Mouse (Mus musculus): ENCODE measurements around the gene Nrip2. TPM values are rescaled to one million over a fixed set of nuclear protein-coding genes. Genes with fewer than 3 reads are reported as not detected.
A peak's percentile ranks its signal among the peaks of the same experiment; 100 is the strongest.
"Not testable (repeated sequence)": the region's sequence is repeated elsewhere in the genome, so short reads cannot be mapped to it uniquely, and the experiment has no call there.

Gene Nrip2
- total RNA-seq (2014; fragmentation: Nextera tagmentation) (not detected in 2 replicates), total RNA-seq (2017) (not detected in 2 replicates)

DNA sequence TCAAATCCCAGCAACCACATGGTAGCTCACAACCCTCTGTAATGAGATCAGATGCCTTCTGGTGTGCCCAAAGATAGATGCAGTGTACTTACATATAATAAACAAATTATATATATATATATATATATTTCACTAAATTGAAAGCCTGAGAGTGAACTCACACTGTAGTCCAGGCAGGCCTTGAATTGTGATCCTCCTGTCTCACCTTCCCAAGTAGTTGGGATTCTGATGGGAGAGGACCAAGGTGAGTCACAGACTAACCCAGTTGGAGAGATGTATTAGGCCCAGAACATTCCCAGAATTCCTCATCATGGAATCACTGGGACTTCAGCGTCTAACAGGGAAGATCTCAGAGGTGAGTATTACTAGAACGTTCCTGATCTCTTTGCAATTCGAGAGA, at the start of gene Nrip2:
TSS of gene Nrip2 (plus strand) at position 301 of the 400 bp plus-strand sequence.
- no peak for ATAC-seq (replicated peaks; ENCODE audit: low FRiP score, low TSS enrichment, poor library complexity, severe bottlenecking)

- no peak for ATAC-seq (replicated peaks; ENCODE audit: low FRiP score, low TSS enrichment, poor library complexity, severe bottlenecking)
These were observed 49.4 kb upstream of the Nrip2 start for GRCm38 (mm10) chr6:128349711-128350110.

DNA sequence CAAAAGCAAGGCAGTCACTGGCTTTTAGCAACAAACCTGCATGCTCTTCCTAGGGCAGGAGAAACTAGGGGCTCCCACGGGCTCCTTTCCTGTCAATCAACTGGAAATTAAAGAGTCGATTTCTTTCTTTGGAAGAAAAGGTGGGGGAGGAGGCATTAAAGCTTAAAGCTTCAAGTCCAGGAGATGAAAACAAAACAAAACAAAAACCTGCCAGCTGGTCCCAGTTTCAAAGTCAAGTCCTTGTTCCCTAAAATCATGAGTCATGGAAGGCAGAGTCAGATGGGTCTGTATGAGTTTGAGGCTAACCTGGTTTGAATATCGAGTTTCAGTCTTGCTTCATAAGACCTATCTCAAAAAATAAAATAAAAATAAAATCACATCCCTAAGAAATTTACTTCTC, 45.0 kb upstream of the Nrip2 start:
- no peak for ATAC-seq (replicated peaks; ENCODE audit: low FRiP score, low TSS enrichment, poor library complexity, severe bottlenecking)

- ATAC-seq (replicated peaks; ENCODE audit: low FRiP score, low TSS enrichment, poor library complexity, severe bottlenecking), result peak; percentile 1; the same call in 1 of the 2 replicates
These were observed 43.9 kb upstream of the Nrip2 start for GRCm38 (mm10) chr6:128355201-128355681.

GRCm38 (mm10) chr6:128355726-128356416, 43.2 kb upstream of the Nrip2 start, which contains the start of gene Tulp3:
Tulp3 (minus strand) TSS chr6:128355851.
- ATAC-seq (replicated peaks; ENCODE audit: low FRiP score, low TSS enrichment, poor library complexity, severe bottlenecking), result peak; percentile 99

GRCm38 (mm10) chr6:128358999-128359398, 40.1 kb upstream of the Nrip2 start:
- no peak for ATAC-seq (replicated peaks; ENCODE audit: low FRiP score, low TSS enrichment, poor library complexity, severe bottlenecking)

GRCm38 (mm10) chr6:128361901-128362300, 37.2 kb upstream of the Nrip2 start:
- peak; percentile 11; the same call in 1 of the 2 replicates for ATAC-seq (replicated peaks; ENCODE audit: low FRiP score, low TSS enrichment, poor library complexity, severe bottlenecking)

- peak; percentile 72 for ATAC-seq (replicated peaks; ENCODE audit: low FRiP score, low TSS enrichment, poor library complexity, severe bottlenecking)
These were observed 36.6 kb upstream of the Nrip2 start, which contains the start of the genes Rhno1 and Foxm1 for GRCm38 (mm10) chr6:128362381-128363006. Rhno1 (minus strand) TSS chr6:128362911. Foxm1 (plus strand) TSS chr6:128362967.

GRCm38 (mm10) chr6:128363007-128363825, 35.9 kb upstream of the Nrip2 start:
- peak; percentile 17 for ATAC-seq (replicated peaks; ENCODE audit: low FRiP score, low TSS enrichment, poor library complexity, severe bottlenecking)

- no peak for ATAC-seq (replicated peaks; ENCODE audit: low FRiP score, low TSS enrichment, poor library complexity, severe bottlenecking)
These were observed 34.4 kb upstream of the Nrip2 start for GRCm38 (mm10) chr6:128364721-128365120.

GRCm38 (mm10) chr6:128366466-128366865, 32.6 kb upstream of the Nrip2 start:
- ATAC-seq (replicated peaks; ENCODE audit: low FRiP score, low TSS enrichment, poor library complexity, severe bottlenecking), result no peak

DNA sequence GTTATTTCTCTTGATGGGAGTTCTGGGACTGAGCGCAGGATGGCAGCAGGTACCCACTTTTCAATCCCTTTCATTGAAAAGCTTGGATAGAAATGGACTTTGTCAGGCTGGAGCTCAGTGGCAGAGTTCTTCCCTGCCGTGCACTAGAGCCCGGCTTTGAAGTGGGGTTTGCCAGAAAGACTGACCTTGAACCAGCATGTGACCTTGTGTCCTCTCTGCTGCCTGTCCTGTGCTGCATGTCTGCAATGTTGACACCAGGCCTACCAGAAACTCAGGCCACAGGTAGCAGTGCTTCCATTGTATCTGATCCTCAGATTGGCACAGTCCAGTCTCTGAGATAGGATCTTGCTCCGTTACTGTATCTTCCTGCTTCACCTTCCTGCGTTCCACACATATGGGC, 29.1 kb upstream of the Nrip2 start:
- no peak for ATAC-seq (replicated peaks; ENCODE audit: low FRiP score, low TSS enrichment, poor library complexity, severe bottlenecking)

DNA sequence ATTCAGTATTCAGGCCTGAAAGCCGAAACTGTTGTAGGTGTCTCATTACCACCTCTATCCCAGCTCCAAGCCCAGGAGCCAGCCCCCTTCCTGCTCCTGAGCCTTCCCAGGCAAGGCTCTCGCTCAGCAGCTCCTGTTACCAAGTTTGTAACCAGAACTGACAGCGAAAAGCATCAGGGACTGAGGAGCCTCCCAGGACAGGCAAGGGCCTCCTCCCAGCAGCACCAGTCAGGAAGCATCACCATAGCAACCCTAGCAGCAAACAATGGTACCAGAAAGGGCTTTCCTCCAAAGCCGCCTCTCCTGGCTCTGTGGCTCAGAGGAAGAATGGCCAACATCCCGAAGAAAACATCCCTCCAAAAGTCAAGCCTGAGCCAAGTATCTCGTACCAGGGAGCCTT, 23.9 kb upstream of the Nrip2 start, which contains the start of the genes Tex52 and Gm44596:
TSS of gene Tex52 (plus strand) at position 265 of the 400 bp plus-strand sequence.
TSS of gene Gm44596 (plus strand) at position 312 of the 400 bp plus-strand sequence.
- ATAC-seq (replicated peaks; ENCODE audit: low FRiP score, low TSS enrichment, poor library complexity, severe bottlenecking), result no peak

- ATAC-seq (replicated peaks; ENCODE audit: low FRiP score, low TSS enrichment, poor library complexity, severe bottlenecking), result no peak
These were observed 22.6 kb upstream of the Nrip2 start for GRCm38 (mm10) chr6:128376371-128377085.

- no peak for ATAC-seq (replicated peaks; ENCODE audit: low FRiP score, low TSS enrichment, poor library complexity, severe bottlenecking)
These were observed 19.5 kb upstream of the Nrip2 start for GRCm38 (mm10) chr6:128379636-128380035.

DNA sequence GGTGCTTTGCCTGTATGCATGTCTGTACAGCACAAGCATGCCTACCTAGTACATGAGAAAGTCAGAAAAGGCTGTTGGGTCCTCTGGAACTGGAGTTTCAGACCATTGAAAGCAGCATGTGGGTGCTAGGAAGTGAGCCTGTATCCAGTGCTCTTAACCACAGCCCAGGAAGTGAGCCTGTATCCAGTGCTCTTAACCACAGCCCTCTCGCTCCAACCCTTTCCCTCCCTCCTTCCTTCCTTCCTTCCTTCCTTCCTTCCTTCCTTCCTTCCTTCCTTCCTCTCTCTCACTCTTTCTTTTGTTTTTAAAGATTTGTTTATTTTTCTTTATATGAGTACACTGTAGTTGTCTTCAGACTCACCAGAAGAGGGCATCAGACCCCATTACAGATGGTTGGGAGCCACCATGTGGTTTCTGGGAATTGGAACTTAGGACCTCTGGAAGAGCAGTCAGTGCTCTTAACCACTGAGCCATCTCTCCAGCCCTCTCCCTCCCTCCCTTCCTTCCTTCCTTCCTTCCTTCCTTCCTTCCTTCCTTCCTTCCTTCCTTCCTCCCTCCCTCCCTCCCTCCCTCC, 18.4 kb upstream of the Nrip2 start:
- ATAC-seq (replicated peaks; ENCODE audit: low FRiP score, low TSS enrichment, poor library complexity, severe bottlenecking), result not testable (repeated sequence)

DNA sequence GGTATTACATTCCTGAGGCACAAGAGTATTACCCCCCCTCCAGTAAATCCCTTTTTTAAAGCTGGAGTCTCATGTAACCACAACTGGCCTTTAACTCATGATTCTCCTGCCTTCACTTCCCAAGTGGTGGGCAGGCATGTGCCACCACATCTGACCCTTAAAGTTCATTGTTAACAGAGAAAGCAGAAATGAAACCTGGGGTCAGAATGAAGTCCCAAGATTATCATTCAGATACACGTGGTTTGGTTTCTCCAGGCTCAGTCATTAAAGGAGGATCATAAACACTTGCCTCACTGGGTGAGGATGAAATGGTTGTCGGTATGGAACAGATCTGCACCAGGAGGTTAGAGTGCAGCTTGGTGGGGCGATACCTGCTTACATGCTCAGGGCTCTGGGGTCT, 17.8 kb upstream of the Nrip2 start:
- no peak for ATAC-seq (replicated peaks; ENCODE audit: low FRiP score, low TSS enrichment, poor library complexity, severe bottlenecking)

DNA sequence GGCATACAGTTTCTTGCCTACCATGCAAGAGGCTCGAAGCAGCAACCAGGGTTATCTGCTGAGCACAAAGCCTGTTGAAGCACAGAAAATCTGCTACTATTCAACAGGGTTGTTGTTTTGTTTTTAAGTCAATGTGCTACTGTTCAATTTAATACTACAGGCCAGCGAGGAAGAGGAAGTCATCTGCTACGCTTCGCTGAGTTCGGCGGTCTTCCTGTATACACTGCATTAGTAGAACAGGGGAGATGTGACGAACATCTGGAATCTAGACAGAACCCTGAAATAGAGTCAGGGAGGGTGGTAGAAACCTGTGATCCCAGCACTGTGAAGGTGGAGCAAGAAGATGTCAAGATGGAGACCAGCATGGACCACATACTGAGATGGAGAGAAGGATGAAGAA, 15.3 kb upstream of the Nrip2 start:
- no peak for ATAC-seq (replicated peaks; ENCODE audit: low FRiP score, low TSS enrichment, poor library complexity, severe bottlenecking)

DNA sequence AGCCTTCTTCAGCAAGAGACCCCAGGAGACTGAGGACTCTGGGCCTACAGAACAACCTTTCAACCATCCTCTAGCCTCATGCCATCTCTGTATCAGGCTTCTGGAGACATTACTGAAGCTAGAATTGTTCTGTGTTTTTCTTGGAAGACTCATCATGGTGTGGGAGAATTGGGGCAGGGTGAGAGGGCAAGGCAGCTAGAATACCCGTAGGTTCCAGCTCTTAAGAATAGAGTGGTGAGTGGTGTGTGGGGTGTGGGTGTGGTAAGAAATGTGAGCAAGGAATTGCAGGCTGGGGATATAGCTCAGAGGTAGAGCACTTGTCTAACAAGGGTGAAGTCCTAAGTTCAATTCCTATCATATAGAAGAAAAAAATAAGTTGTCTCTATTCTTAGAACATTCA, 14.1 kb upstream of the Nrip2 start:
- ATAC-seq (replicated peaks; ENCODE audit: low FRiP score, low TSS enrichment, poor library complexity, severe bottlenecking), result no peak

Measured in megakaryocyte-erythroid progenitor cell, adult 5-6 weeks (primary cell).